22 mouse cellular contexts compared by ENCODE assay signal in the genomic region with DNA sequence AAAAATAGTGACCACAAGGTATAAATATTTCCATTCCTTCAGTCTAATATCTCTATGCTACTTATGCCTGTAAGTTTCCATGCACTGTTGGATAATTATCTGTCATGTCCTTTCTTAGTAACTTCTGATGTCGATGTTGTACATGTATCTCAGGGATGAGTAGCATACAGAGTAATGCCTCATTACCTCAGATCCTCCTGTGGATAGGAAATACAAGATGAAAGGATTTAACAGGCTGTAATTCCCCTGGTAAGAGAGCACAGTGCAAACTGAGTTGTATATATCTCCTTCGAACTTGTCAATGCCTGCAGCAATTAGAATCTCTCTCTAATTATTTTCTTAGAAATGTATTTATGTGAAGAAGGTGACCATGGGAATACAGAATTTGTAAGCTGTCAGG. TPM values are rescaled to one million over a fixed set of nuclear protein-coding genes. Genes with fewer than 3 reads are reported as not detected.
"Had no signal": no experiment of that assay in that cellular context is flagged by ENCODE, and none has a peak within 500 bp of the region (broad histone marks: within the 10 kb centered on the region; RNA-seq: fewer than 3 reads in every experiment).

No protein-coding gene starts in this region.

- H3K27ac ChIP-seq: liver, embryonic 12.5 days; liver, embryonic 14.5 days; neural tube, embryonic 13.5 days; neural tube, embryonic 15.5 days had no signal

- H3K9me3 ChIP-seq: liver, embryonic 12.5 days; neural tube, embryonic 13.5 days; neural tube, embryonic 15.5 days had no signal

- H3K9ac ChIP-seq: liver, embryonic 12.5 days; liver, embryonic 14.5 days; lung, embryonic 14.5 days; neural tube, embryonic 13.5 days; neural tube, embryonic 15.5 days had no signal

- DNase-seq: lung, adult 18-20 months; lung, embryonic 14.5 days; lung, postnatal 10 days; lung, postnatal 4 days; retina, postnatal 1 day; right cerebral cortex, adult 18-20 months; right cerebral cortex, postnatal 25 days; right cerebral cortex, postnatal 4 days; spleen, adult 18-20 months; thymus, adult 18-20 months; thymus, postnatal 14 days; thymus, postnatal 36 days had no signal

- ATAC-seq: liver, embryonic 12.5 days had no signal

- H3K4me3 ChIP-seq: liver, embryonic 12.5 days; myocyte; neural tube, embryonic 13.5 days; neural tube, embryonic 15.5 days had no signal

- H3K4me2 ChIP-seq: liver, embryonic 12.5 days; lung, embryonic 14.5 days; neural tube, embryonic 13.5 days; neural tube, embryonic 15.5 days had no signal

- H3K36me3 ChIP-seq: liver, embryonic 12.5 days; neural tube, embryonic 13.5 days; neural tube, embryonic 15.5 days had no signal

- H3K4me1 ChIP-seq: liver, embryonic 12.5 days; neural tube, embryonic 13.5 days; neural tube, embryonic 15.5 days had no signal

- H3K27me3 ChIP-seq: liver, embryonic 12.5 days; neural tube, embryonic 13.5 days; neural tube, embryonic 15.5 days had no signal

RNA-seq across cellular contexts. Expression of a gene that starts 16.2 kb away (rescaled TPM):
- total RNA-seq: liver, adult 2 months; megakaryocyte-erythroid progenitor cell, adult 5-6 weeks had no signal
- polyA plus RNA-seq: liver, adult 2 months; liver, embryonic 12.5 days; liver, embryonic 16.5 days; lung, embryonic 16.5 days; small intestine, adult 2 months had no signal
